Mouse (Mus musculus) megakaryocyte, embryonic 14.5 days (primary cell): ENCODE measurements around the gene Sbk2.

ENCODE experiments used
- FLI1 ChIP-seq: IDR thresholded peaks from 2 replicates; pipeline ENCODE4 v1.6.1; 2012; ENCODE audit warnings: low read length, inconsistent platforms, mixed read lengths
- GATA1 ChIP-seq: IDR thresholded peaks from 3 replicates; pipeline ENCODE4 v1.6.1; 2012; ENCODE audit warnings: mixed read lengths, low read length, inconsistent platforms, borderline replicate concordance

GRCm38 (mm10) chr7:4902404-4902803, 61.8 kb downstream of the Sbk2 start:
- no peak for TF ChIP-seq FLI1
- TF ChIP-seq GATA1: no peak
